Mouse (Mus musculus) stomach, postnatal 0 days (tissue): ENCODE results near the gene Tes3-ps. TPM values are rescaled to one million over a fixed set of nuclear protein-coding genes. Genes with fewer than 3 reads are reported as not detected.

Experiments
- ATAC-seq: fragments of 200-750 bp; cut with Nextera tagmentation; 2 replicates; pipeline ENCODE4 v1.8.0; 2017; ENCODE audit not compliant: low FRiP score, low TSS enrichment
- DNase-seq: peaks from one replicate; pipeline ENCODE4 v3.0.0-alpha.2; 2016; ENCODE audit warnings: low spot score
- H3K27ac ChIP-seq: fragments of 300-500 bp; sonication (generic); replicated peaks from 2 replicates; pipeline ENCODE4 v1.5.1; 2014; ENCODE audit warnings: mild to moderate bottlenecking, control low read depth
- H3K27me3 ChIP-seq: fragments of 300-500 bp; sonication (generic); 2 replicates; pipeline ENCODE4 v1.6.1; 2014; ENCODE audit warnings: low read length; ENCODE audit not compliant: control insufficient read depth, insufficient read depth
- H3K36me3 ChIP-seq: fragments of 300-500 bp; sonication (generic); 2 replicates; pipeline ENCODE4 v1.6.1; 2014; ENCODE audit warnings: low read length, mixed read lengths; ENCODE audit not compliant: control insufficient read depth, insufficient read depth
- H3K4me1 ChIP-seq: fragments of 300-500 bp; sonication (generic); replicated peaks from 2 replicates; pipeline ENCODE4 v1.6.1; 2014; ENCODE audit warnings: antibody characterized with exemption; ENCODE audit not compliant: control insufficient read depth, insufficient read depth
- H3K4me2 ChIP-seq: fragments of 300-500 bp; sonication (generic); replicated peaks from 2 replicates; pipeline ENCODE4 v1.6.1; 2014; ENCODE audit warnings: low read depth, mild to moderate bottlenecking, control low read depth, moderate library complexity
- H3K4me3 ChIP-seq: fragments of 300-500 bp; sonication (generic); 2 replicates; pipeline ENCODE4 v1.5.1; 2014; ENCODE audit warnings: low read depth, low read length, control low read depth
- H3K9ac ChIP-seq: fragments of 300-500 bp; sonication (generic); 2 replicates; pipeline ENCODE4 v1.6.1; 2014; ENCODE audit warnings: mild to moderate bottlenecking, low read length, control low read depth, mixed read lengths
- H3K9me3 ChIP-seq: fragments of 300-500 bp; sonication (generic); 2 replicates; pipeline ENCODE4 v1.6.1; 2016; ENCODE audit warnings: low read length; ENCODE audit not compliant: control insufficient read depth
- CTCF ChIP-seq: IDR thresholded peaks from 2 replicates; pipeline ENCODE4 v1.5.1; 2016; ENCODE audit warnings: antibody characterized with exemption, low read depth, mild to moderate bottlenecking, moderate library complexity
- EP300 ChIP-seq: optimal IDR thresholded peaks from 2 replicates; pipeline ENCODE3; 2016; ENCODE audit warnings: antibody characterized with exemption
- WGBS: fragments of 180-500 bp; shearing (Covaris S2); extraction: QIAGEN DNeasy Blood & Tissue Kit; methylation state at CpG from one replicate; pipeline ENCODE4 v1.1.7; 2014; 5-methylcytosine and 5-hydroxymethylcytosine counted together
- polyA plus RNA-seq: library from polyadenylated mRNA; unstranded; fragments of >200 nt; fragmentation: Nextera tagmentation; extraction: Ambion mirVana; gene quantifications from 2 replicates; pipeline ENCODE4 v1.2.1, GENCODE M21; 2015

Gene Tes3-ps
- polyA plus RNA-seq = 0.35 and 0.45 TPM in 2 replicates

- H3K27ac ChIP-seq = peak within 1 kb of the TSS; percentile 24; the same call in 1 of the 2 replicates
- ATAC-seq (no peak), DNase-seq (no peak)
- no peaks in the 10 kb centered on the region for H3K4me1 ChIP-seq
- WGBS = 48% methylated on average over 6 of the region's 6 CpGs
- H3K36me3 ChIP-seq = no peaks in the 10 kb centered on the region
- no peaks in the 10 kb centered on the region for H3K27me3 ChIP-seq
- no peak within 1 kb of the TSS for H3K4me3 ChIP-seq
- TF ChIP-seq CTCF (no peak), EP300 (no peak)
- no peak within 1 kb of the TSS for H3K4me2 ChIP-seq
- H3K9ac ChIP-seq = no peak within 1 kb of the TSS
- H3K9me3 ChIP-seq = no peaks in the 10 kb centered on the region
Measured at GRCm38 (mm10) chr13:49492376-49493368, at the start of gene Tes3-ps. Tes3-ps (plus strand) TSS chr13:49493318.

- WGBS = 93% methylated on average over 6 of the region's 6 CpGs
- H3K9ac ChIP-seq = no peak overlapping the region
- no peaks in the 10 kb centered on the region for H3K27me3 ChIP-seq
- ATAC-seq (no peak), DNase-seq (no peak)
- peaks cover 18% of the 10 kb centered on the region for H3K36me3 ChIP-seq
- no peaks in the 10 kb centered on the region for H3K9me3 ChIP-seq
- H3K4me2 ChIP-seq = no peak overlapping the region
- TF ChIP-seq EP300 (no peak), CTCF (no peak)
- H3K4me1 ChIP-seq = no peaks in the 10 kb centered on the region
- H3K27ac ChIP-seq = no peak overlapping the region
- no peak overlapping the region for H3K4me3 ChIP-seq
Measured at GRCm38 (mm10) chr13:49444451-49444850, 48.7 kb upstream of the Tes3-ps start.

- H3K36me3 ChIP-seq = peaks cover 10% of the 10 kb centered on the region; the same call in 1 of the 2 replicates
- H3K27ac ChIP-seq = no peak overlapping the region
- no peaks in the 10 kb centered on the region for H3K27me3 ChIP-seq
- H3K9ac ChIP-seq = peak overlapping the region; percentile 28; the same call in 1 of the 2 replicates
- H3K4me3 ChIP-seq = no peak overlapping the region
- H3K4me1 ChIP-seq = no peaks in the 10 kb centered on the region
- peak; percentile 100 for TF ChIP-seq CTCF
- no peak for TF ChIP-seq EP300
- WGBS = 31% methylated on average over 5 of the region's 5 CpGs
- ATAC-seq (peak; percentile 82), DNase-seq (peak; percentile 84)
- no peaks in the 10 kb centered on the region for H3K9me3 ChIP-seq
- no peak overlapping the region for H3K4me2 ChIP-seq
Measured at GRCm38 (mm10) chr13:49449318-49449749, 43.8 kb upstream of the Tes3-ps start.

GRCm38 (mm10) chr13:49460276-49460675, 32.8 kb upstream of the Tes3-ps start:
- no peak; the same call in 1 of the 2 replicates for ATAC-seq
- no peaks in the 10 kb centered on the region for H3K9me3 ChIP-seq
- no peak for DNase-seq
- TF ChIP-seq CTCF (no peak), EP300 (no peak)
- peak overlapping the region; percentile 79 for H3K27ac ChIP-seq
- no peak overlapping the region for H3K9ac ChIP-seq
- no peaks in the 10 kb centered on the region for H3K27me3 ChIP-seq
- no peak overlapping the region for H3K4me2 ChIP-seq
- H3K4me3 ChIP-seq = no peak overlapping the region
- H3K4me1 ChIP-seq = no peaks in the 10 kb centered on the region
- H3K36me3 ChIP-seq = peaks cover 12% of the 10 kb centered on the region
- 58% methylated on average over 4 of the region's 4 CpGs for WGBS

- no peak for DNase-seq
- Histone ChIP-seq H3K4me2 (no peak overlapping the region), H3K27ac (peak overlapping the region; percentile 79), H3K36me3 (peaks cover 10% of the 10 kb centered on the region), H3K9me3 (no peaks in the 10 kb centered on the region), H3K9ac (no peak overlapping the region), H3K4me3 (no peak overlapping the region), H3K27me3 (no peaks in the 10 kb centered on the region), H3K4me1 (no peaks in the 10 kb centered on the region)
- peak; percentile 45; the same call in 1 of the 2 replicates for ATAC-seq
- no peak for TF ChIP-seq EP300
- TF ChIP-seq CTCF = no peak
- 45% methylated on average over 5 of the region's 5 CpGs for WGBS
Measured at GRCm38 (mm10) chr13:49460692-49461414, 32.3 kb upstream of the Tes3-ps start.
